Mouse (Mus musculus) olfactory bulb, adult 2 months (tissue): Measurements from ENCODE around the gene Ppp2r5e.

ENCODE experiments used
- CTCF ChIP-seq: fragments of 200-500 bp; IDR thresholded peaks from 2 replicates; pipeline ENCODE4 v1.5.1; 2012; ENCODE audit warnings: low read depth, mild to moderate bottlenecking, low read length, moderate library complexity; ENCODE audit not compliant: insufficient read depth
- POLR2A ChIP-seq: fragments of 200-500 bp; IDR thresholded peaks from 2 replicates; pipeline ENCODE4 v1.6.1; 2012; ENCODE audit warnings: mild to moderate bottlenecking, low read depth, low read length, moderate library complexity; ENCODE audit not compliant: insufficient read depth

DNA sequence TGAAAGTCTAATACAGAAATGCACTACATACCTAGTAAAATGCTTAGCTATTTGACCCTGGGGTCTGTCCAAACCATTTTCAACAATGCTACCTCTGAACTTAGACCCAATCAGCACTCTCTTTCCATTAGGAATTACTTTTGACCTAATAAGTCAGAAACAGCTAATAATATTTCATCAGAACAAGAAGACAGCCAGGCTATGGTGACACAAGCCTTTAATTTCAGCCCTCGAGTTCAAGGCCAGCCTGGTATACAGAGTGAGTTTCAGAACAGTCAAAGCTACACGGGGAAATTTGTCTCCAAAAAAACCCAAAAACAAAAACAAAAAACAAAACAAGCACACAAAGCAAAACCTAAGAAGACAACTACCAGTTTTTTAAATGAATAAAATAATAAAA lies 73.1 kb downstream of the Ppp2r5e start:
- no peak for TF ChIP-seq POLR2A
- no peak for TF ChIP-seq CTCF
